Mouse (Mus musculus) intestine, postnatal 0 days (tissue): ENCODE data around the gene Fam3b. TPM values are rescaled to one million over a fixed set of nuclear protein-coding genes. Genes with fewer than 3 reads are reported as not detected.

Source experiments
- ATAC-seq: fragments of 200-750 bp; cut with Nextera tagmentation; 2 replicates; pipeline ENCODE4 v1.8.0; 2017; ENCODE audit warnings: mild to moderate bottlenecking, moderate TSS enrichment, moderate library complexity
- H3K27ac ChIP-seq: fragments of 300-500 bp; sonication (generic); 2 replicates; pipeline ENCODE4 v1.5.1; 2014; ENCODE audit warnings: mild to moderate bottlenecking, low read depth, low read length, moderate library complexity
- H3K27me3 ChIP-seq: fragments of 300-500 bp; sonication (generic); replicated peaks from 2 replicates; pipeline ENCODE4 v1.6.1; 2014; ENCODE audit warnings: low read length, mixed read lengths; ENCODE audit not compliant: control insufficient read depth, insufficient read depth
- H3K36me3 ChIP-seq: fragments of 300-500 bp; sonication (generic); 2 replicates; pipeline ENCODE4 v1.6.1; 2014; ENCODE audit warnings: mild to moderate bottlenecking, moderate library complexity; ENCODE audit not compliant: control insufficient read depth, insufficient read depth
- H3K4me1 ChIP-seq: fragments of 300-500 bp; sonication (generic); replicated peaks from 2 replicates; pipeline ENCODE4 v1.6.1; 2014; ENCODE audit warnings: antibody characterized with exemption, low read length, mixed read lengths; ENCODE audit not compliant: control insufficient read depth, insufficient read depth
- H3K4me2 ChIP-seq: fragments of 300-500 bp; sonication (generic); replicated peaks from 2 replicates; pipeline ENCODE4 v1.6.1; 2014; ENCODE audit warnings: low read depth, mild to moderate bottlenecking, moderate library complexity
- H3K4me3 ChIP-seq: fragments of 300-500 bp; sonication (generic); 2 replicates; pipeline ENCODE4 v1.5.1; 2014; ENCODE audit warnings: low read depth, low read length
- H3K9ac ChIP-seq: fragments of 300-500 bp; sonication (generic); 2 replicates; pipeline ENCODE4 v1.6.1; 2014; ENCODE audit warnings: mild to moderate bottlenecking, low read depth, low read length
- H3K9me3 ChIP-seq: fragments of 300-500 bp; sonication (generic); 2 replicates; pipeline ENCODE4 v1.6.1; 2016; ENCODE audit warnings: mixed run types; ENCODE audit not compliant: control insufficient read depth
- CTCF ChIP-seq: sonication (generic); IDR thresholded peaks from 2 replicates; pipeline ENCODE4 v1.5.1; 2016; ENCODE audit warnings: low read depth, mild to moderate bottlenecking, control low read depth, antibody characterized with exemption, moderate library complexity
- whole genome bisulfite sequencing: fragments of 180-500 bp; shearing (Covaris S2); extraction: QIAGEN DNeasy Blood & Tissue Kit; methylation state at CpG from one replicate; pipeline ENCODE4 v1.1.7; 2014; 5-methylcytosine and 5-hydroxymethylcytosine counted together
- polyA plus RNA-seq: library from polyadenylated mRNA; unstranded; fragments of >200 nt; fragmentation: Nextera tagmentation; extraction: Ambion mirVana; gene quantifications from 2 replicates; pipeline ENCODE4 v1.2.1, GENCODE M21; 2015

Fam3b gene
- polyA plus RNA-seq, 1 experiment from 2014 or later: 5.8 TPM

- 30% methylated on average over 1 of the region's 1 CpGs for WGBS
- no peak for TF ChIP-seq CTCF
- no peaks in the 10 kb centered on the region for H3K9me3 ChIP-seq
- H3K27me3 ChIP-seq: no peaks in the 10 kb centered on the region
- H3K9ac ChIP-seq: peak overlapping the region; percentile 54; the same call in 1 of the 2 replicates
- ATAC-seq: no peak
- H3K4me2 ChIP-seq: peak overlapping the region; percentile 62
- peak overlapping the region; percentile 88 for H3K27ac ChIP-seq
- peaks cover 6% of the 10 kb centered on the region; the same call in 1 of the 2 replicates for H3K36me3 ChIP-seq
- H3K4me1 ChIP-seq: no peaks in the 10 kb centered on the region; the same call in 1 of the 2 replicates
- peak overlapping the region; percentile 22 for H3K4me3 ChIP-seq
These were observed 19.8 kb upstream of the Fam3b start for GRCm38 (mm10) chr16:97534448-97534847.

GRCm38 (mm10) chr16:97533751-97534150 is 19.1 kb upstream of the Fam3b start:
- no peak overlapping the region for H3K4me3 ChIP-seq
- no peak for TF ChIP-seq CTCF
- ATAC-seq: no peak
- H3K4me1 ChIP-seq: no peaks in the 10 kb centered on the region; the same call in 1 of the 2 replicates
- H3K9me3 ChIP-seq: no peaks in the 10 kb centered on the region
- H3K9ac ChIP-seq: no peak overlapping the region
- H3K36me3 ChIP-seq: peaks cover 3% of the 10 kb centered on the region; the same call in 1 of the 2 replicates
- no peaks in the 10 kb centered on the region for H3K27me3 ChIP-seq
- no peak overlapping the region for H3K4me2 ChIP-seq
- 89% methylated on average over 5 of the region's 5 CpGs for WGBS
- no peak overlapping the region for H3K27ac ChIP-seq

DNA sequence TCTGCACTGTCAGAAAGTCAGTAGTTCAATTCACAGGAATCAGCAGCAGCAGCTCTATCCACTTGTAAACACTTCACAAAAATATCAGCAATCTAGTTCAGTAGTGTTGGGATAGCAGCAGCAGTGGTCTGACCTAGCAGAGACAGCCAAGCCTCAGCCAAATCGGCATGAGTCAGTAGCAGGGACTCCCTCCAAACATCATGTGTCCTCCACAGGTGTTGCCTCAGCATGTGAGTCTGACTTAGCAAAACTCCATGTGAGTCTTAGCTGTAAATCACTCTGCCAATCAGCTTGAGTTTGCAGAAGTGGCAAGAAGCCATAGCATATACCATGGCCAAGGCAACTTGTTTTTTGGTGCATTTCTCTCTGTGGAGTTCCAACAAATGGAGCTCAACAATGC is 18.5 kb upstream of the Fam3b start:
- Histone ChIP-seq H3K4me2 (no peak overlapping the region), H3K27ac (no peak overlapping the region), H3K27me3 (no peaks in the 10 kb centered on the region), H3K36me3 (no peaks in the 10 kb centered on the region), H3K4me1 (no peaks in the 10 kb centered on the region; the same call in 1 of the 2 replicates), H3K9me3 (no peaks in the 10 kb centered on the region), H3K9ac (no peak overlapping the region), H3K4me3 (no peak overlapping the region)
- 78% methylated on average over 1 of the region's 1 CpGs for WGBS
- no peak for TF ChIP-seq CTCF
- no peak for ATAC-seq

- Histone ChIP-seq H3K27ac (no peak overlapping the region; the same call in 1 of the 2 replicates), H3K4me1 (no peaks in the 10 kb centered on the region), H3K27me3 (no peaks in the 10 kb centered on the region), H3K9me3 (no peaks in the 10 kb centered on the region), H3K36me3 (no peaks in the 10 kb centered on the region), H3K9ac (no peak overlapping the region), H3K4me3 (no peak overlapping the region), H3K4me2 (no peak overlapping the region)
- ATAC-seq: peak; percentile 83
- TF ChIP-seq CTCF: no peak
- WGBS: 39% methylated on average over 2 of the region's 2 CpGs
These were observed 14.6 kb upstream of the Fam3b start for GRCm38 (mm10) chr16:97529241-97529640.

GRCm38 (mm10) chr16:97523024-97523423 is 8.4 kb upstream of the Fam3b start:
- WGBS: 15% methylated on average over 1 of the region's 1 CpGs
- H3K27ac ChIP-seq: no peak overlapping the region
- ATAC-seq: peak; percentile 56

GRCm38 (mm10) chr16:97521983-97522382 is 7.4 kb upstream of the Fam3b start:
- peak; percentile 62 for ATAC-seq
- no peak overlapping the region for H3K9ac ChIP-seq
- H3K4me2 ChIP-seq: no peak overlapping the region
- no peak for TF ChIP-seq CTCF
- no peak overlapping the region for H3K4me3 ChIP-seq
- H3K36me3 ChIP-seq: no peaks in the 10 kb centered on the region
- no peaks in the 10 kb centered on the region for H3K4me1 ChIP-seq
- no peaks in the 10 kb centered on the region for H3K9me3 ChIP-seq
- no peaks in the 10 kb centered on the region for H3K27me3 ChIP-seq
- WGBS: 36% methylated on average over 6 of the region's 6 CpGs
- H3K27ac ChIP-seq: no peak overlapping the region

More at GRCm38 (mm10) chr16:97523024-97523423, 8.4 kb upstream of the Fam3b start:
- H3K4me1 ChIP-seq: no peaks in the 10 kb centered on the region
- no peak overlapping the region for H3K9ac ChIP-seq
- H3K27me3 ChIP-seq: no peaks in the 10 kb centered on the region
- H3K36me3 ChIP-seq: no peaks in the 10 kb centered on the region
- H3K4me2 ChIP-seq: no peak overlapping the region
- peak; percentile 91 for TF ChIP-seq CTCF
- H3K9me3 ChIP-seq: no peaks in the 10 kb centered on the region
- no peak overlapping the region for H3K4me3 ChIP-seq

DNA sequence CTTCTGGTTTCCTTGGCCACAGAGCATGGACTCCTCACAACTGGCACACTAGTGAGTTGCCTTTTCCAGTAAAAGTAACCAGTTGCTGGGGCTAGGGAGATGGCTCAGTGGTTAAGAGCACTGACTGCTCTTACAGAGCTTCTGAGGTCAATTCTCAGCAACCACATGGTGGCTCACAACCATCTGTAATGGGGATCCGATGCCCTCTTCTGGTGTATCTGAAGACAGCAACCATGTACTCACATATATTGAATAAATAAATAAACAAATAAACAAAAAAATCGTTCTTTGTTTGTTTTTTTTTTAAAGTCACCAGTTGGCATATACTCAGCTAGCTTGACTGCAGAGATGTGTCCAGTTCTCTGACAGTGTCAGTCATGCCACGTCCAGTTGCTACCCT is 1.7 kb upstream of the Fam3b start:
- no peaks in the 10 kb centered on the region for H3K9me3 ChIP-seq
- H3K27ac ChIP-seq: no peak overlapping the region
- peaks cover 6% of the 10 kb centered on the region; the same call in 1 of the 2 replicates for H3K4me1 ChIP-seq
- TF ChIP-seq CTCF: peak; percentile 34; the same call in 1 of the 2 replicates
- H3K4me3 ChIP-seq: no peak overlapping the region
- no peak for ATAC-seq
- no peaks in the 10 kb centered on the region for H3K36me3 ChIP-seq
- no peak overlapping the region for H3K9ac ChIP-seq
- 78% methylated on average over 3 of the region's 3 CpGs for WGBS
- no peaks in the 10 kb centered on the region for H3K27me3 ChIP-seq
- H3K4me2 ChIP-seq: no peak overlapping the region
